Mouse (Mus musculus): ENCODE data around the gene Timm17b. TPM values are rescaled to one million over a fixed set of nuclear protein-coding genes. Genes with fewer than 3 reads are reported as not detected.
"Not testable (repeated sequence)": the region's sequence is repeated elsewhere in the genome, so short reads cannot be mapped to it uniquely, and the experiment has no call there.

The Timm17b gene
- total RNA-seq, 2 experiments from 2014 or later: 41.4 to 45.5 TPM

DNA sequence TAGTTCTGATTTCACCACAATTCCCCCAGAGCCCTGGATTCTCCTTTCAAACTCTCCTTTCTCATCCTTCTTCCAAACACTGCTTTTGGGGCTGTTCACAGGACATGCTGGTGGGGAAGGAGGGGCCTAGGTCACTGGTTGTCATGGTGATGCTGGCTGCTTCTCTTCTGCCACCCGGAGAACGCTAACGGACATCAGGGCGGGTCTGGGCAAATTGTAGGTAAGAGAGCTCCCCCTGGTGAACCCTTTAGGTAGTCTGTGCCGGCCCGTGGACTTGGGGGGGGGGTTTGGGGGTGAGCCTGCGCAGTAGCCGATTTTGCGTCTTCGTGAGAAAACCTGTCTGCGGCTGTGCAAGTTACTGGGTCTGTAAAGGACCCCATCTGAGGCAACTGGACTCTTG is 19.3 kb upstream of the Timm17b start:
- intact Hi-C loops (cut with DNase I): loop anchor here (5.0 kb wide), 1 partner anchor 38 kb away; the partner anchor contains the start of gene Otud5
- peak; percentile 68 for DNase-seq
- Histone ChIP-seq H3K27ac (peak overlapping the region; percentile 69), H3K4me3 (peak overlapping the region; percentile 64)
- peak; percentile 58 for TF ChIP-seq CTCF (IDR thresholded peaks at IDR 0.05)

DNA sequence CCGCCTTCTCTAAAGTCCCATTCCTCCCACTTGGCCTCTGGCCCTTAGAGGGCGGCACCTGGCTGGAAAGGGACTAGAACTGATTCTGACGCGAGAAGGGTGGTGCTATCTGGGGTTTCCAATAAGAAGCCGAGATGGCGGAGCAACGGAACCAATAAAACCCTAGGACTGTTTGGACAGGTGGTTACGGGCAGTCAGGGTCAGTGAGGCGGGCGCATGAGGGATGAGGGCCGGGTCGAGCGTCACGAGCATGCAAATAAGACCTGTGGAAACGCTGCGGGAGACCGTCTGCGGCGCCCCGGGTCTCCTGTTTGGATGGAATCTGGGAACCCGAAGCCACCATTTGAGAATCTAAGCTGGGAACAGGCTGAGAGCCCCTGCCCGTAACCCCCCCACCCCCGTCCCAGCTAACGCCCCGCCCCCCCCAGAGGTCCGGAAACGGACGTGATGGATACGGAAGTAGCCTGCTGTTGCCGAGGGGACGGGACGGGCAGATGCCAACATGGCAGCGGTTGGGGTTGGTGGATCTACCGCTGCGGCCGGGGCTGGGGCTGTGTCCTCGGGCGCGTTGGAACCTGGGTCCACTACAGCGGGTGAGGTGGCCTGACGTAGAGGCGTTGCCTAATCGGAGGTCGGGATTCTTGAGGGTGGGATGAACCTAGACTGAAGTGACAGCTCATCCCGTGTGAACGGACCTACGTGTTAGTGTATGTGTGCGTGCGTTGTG is 15.2 kb upstream of the Timm17b start, which contains the start of gene Slc35a2:
Gene Slc35a2 (plus strand): TSS at position 188 of the 727 bp plus-strand sequence.
- TF ChIP-seq CTCF (IDR thresholded peaks at IDR 0.05): peak; percentile 0; the same call in 1 of the 2 replicates
- peak within 1 kb of the TSS; percentile 93 for H3K27ac ChIP-seq
- H3K4me3 ChIP-seq: peak within 1 kb of the TSS; percentile 78
- intact Hi-C loops (cut with DNase I): no loop called here
- peak; percentile 92 for DNase-seq

DNA sequence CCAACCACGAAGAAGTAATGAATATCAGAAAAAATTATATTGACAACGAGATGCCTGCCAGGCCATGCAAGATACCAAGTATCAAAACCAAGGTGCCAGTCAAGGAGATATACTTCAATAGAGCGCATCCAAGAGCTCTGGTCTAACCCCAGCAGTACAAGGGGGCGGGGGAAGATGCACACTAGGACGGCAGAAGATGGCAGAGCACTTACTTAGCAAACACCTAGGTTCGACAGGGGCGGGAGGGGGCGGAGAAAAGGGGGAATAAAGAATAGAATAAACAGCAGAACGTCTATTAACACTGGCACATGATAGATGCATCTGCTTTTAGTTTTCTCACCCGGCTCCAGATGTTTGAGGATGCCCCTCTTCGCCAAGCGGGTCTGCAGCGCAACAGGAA is 946 bp upstream of the Timm17b start:
- DNase-seq: no peak
- intact Hi-C loops (cut with DNase I): no loop called here
- TF ChIP-seq CTCF (IDR thresholded peaks at IDR 0.05): no peak
- Histone ChIP-seq H3K27ac (peak overlapping the region; percentile 93), H3K4me3 (peak overlapping the region; percentile 77)

DNA sequence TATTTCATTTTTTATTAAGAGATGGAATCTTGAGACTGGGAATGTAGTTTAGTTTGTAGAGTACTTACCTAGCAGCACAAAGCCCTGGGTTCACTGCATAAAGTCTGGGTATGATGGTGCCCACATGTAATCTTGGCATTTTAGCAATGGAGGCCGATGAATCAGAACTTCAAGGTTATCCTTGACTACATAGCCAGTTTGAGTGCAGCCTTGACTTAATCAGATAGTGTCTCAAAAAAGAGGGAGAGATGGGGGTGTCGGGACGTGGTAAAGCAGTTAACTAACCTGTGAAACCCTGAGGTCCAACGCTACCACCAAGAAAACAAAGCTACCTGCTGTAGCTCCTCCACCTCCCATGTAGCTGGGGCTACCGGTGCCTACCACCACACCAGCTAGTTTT is 5.3 kb downstream of the Timm17b start:
- no peak overlapping the region for H3K4me3 ChIP-seq
- intact Hi-C loops (cut with DNase I): no loop called here
- TF ChIP-seq CTCF (IDR thresholded peaks at IDR 0.05): no peak
- no peak overlapping the region for H3K27ac ChIP-seq
- DNase-seq: no peak

DNA sequence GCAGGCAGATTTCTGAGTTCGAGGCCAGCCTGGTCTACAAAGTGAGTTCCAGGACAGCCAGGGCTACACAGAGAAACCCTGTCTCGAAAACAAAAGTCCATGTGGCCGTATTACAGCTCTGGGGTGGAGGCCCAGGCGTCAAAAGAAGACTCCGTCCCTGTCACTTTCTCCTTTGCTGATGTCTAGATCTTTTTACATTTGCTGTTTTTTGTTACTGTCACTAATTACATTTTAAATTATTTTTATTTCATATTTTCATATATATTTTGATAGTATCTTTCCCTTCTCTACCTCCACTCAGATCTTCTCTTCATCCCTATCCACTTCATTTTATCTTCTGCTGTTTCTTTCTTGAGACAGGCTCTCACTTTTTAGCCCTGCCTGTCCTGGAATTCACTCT is 8.6 kb downstream of the Timm17b start, which contains the start of gene Gm10491:
Gene Gm10491 (minus strand): TSS at position 101 of the 400 bp plus-strand sequence.
- H3K27ac ChIP-seq: no peak within 1 kb of the TSS
- intact Hi-C loops (cut with DNase I): no loop called here
- DNase-seq: no peak
- no peak within 1 kb of the TSS for H3K4me3 ChIP-seq
- no peak for TF ChIP-seq CTCF (IDR thresholded peaks at IDR 0.05)

DNA sequence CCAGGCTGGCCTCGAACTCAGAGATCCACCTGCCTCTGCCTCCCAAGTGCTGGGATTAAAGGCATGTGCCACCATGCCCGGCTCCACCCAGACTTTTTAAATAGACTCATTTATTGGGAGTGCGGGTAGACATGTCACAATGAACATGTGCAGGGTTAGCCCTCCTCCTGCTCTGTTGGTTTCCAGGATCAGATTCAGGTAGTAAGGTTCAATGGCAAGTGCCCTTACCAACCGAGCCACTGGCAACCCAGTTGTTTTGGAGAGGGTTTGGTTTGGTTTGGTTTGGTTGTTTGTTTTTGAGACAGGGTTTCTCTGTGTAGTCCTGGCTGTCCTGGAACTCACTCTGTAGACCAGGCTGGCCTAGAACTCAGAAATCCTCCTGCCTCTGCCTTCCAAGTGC is 10.1 kb downstream of the Timm17b start, which contains the start of gene Gm10490:
Gene Gm10490 (plus strand): TSS at position 301 of the 400 bp plus-strand sequence.
- H3K4me3 ChIP-seq; H3K27ac ChIP-seq; DNase-seq; intact Hi-C loops (cut with DNase I): not testable (repeated sequence)

DNA sequence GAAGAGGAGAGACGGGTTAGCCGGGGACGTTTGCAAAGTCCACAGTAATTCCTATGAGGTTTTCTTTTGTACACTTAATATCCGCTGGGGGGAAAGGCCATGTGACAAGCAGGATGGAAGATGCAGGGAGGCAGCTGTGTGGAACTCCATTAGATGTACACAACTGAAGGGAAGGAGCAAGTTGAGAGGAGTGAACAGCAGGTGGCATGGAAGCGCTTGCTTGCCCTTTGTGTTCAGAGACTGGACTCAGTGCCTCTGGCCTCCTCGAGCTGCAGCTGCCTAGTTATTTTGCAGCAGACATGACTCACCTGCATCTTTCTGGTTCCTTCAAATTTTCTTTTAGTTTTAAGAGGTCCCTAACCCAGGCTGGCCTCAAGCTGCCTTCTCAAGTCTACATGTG is 11.3 kb downstream of the Timm17b start:
- peak; percentile 5; the same call in 1 of the 2 replicates for TF ChIP-seq CTCF (IDR thresholded peaks at IDR 0.05)
- DNase-seq: no peak
- H3K4me3 ChIP-seq: no peak overlapping the region
- intact Hi-C loops (cut with DNase I): loop anchor here (5.0 kb wide), 1 partner anchor 107 kb away; the partner anchor contains the start of gene Glod5
- H3K27ac ChIP-seq: no peak overlapping the region

DNA sequence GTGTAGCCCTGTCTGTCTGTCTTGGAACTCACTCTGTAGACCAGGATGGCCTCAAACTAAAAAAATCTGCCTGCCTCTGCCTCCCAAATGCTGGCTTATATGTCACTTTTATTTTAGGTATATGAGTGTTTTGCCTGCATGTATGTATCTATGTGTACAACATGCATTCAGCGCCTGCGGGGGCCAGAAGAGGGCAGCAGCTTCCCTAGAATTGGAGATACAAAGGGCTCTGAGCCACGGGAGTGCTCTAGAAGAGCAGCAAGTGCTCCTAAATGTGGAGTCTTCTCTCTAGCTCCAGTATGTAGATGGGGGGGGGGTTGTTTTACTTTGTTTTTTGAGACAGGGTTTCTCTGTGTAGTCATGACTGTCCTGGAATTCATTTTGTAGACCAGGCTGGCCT is 16.5 kb downstream of the Timm17b start:
- DNase-seq; H3K4me3 ChIP-seq; intact Hi-C loops (cut with DNase I); H3K27ac ChIP-seq: not testable (repeated sequence)
- peak; percentile 38 for TF ChIP-seq CTCF (IDR thresholded peaks at IDR 0.05)

DNA sequence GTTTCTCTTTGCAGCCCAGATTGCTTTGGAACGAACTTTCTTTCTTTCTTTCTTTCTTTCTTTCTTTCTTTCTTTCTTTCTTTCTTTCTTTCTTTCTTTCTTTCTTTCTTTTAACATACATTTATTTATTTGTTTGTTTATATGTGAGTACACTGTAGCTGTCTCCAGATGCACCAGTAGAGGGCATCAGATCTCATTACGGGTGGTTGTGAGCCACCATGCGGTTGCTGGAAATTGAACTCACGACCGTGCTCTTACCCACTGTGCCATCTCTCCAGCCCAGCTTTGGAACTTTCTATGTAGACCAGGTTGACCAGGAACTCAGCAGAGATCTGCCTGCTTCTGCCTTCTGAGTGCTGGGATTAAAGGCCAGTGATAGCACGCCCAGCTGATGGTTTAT is 18.8 kb downstream of the Timm17b start:
- intact Hi-C loops (cut with DNase I); DNase-seq: not testable (repeated sequence)

DNA sequence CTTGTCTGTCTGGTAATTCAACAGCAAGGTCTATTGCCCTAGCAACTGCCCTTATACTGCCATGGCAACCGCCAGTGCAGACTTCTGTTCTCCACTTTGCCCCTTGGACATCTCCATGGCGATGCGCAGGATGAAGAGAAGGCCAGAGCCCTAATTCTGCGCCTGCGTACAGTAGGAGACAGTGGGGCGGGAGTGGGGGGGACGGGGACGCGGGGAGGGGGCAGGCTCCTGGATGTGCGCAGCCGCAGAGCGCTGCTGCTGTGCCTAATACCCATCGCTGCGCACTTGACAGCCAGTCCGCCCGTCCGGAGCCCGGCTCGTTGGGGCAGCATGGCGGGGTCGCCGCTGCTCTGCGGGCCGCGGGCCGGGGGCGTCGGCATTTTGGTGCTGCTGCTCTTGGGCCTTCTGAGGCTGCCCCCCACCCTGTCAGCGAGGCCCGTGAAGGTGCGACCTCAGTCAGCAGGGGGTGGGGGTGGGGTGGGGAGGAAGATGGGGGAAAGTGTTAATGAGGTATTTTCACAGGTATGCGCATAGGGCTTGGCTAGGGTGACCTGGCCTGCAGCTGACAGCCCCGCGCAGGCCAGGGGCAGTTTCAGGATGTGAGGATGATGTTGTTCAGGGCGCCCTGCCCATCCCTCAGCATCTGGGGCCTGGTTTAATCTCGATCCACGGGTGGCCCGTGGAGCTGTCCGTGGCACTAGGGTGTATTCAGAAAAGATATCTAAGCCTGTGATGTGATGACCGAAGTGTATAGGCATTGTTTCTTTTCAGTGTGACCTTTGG is 20.6 kb downstream of the Timm17b start, which contains the start of gene Pcsk1n:
Gene Pcsk1n (plus strand): TSS at position 222 of the 783 bp plus-strand sequence.
- intact Hi-C loops (cut with DNase I): no loop called here
- H3K4me3 ChIP-seq: no peak within 1 kb of the TSS
- no peak for TF ChIP-seq CTCF (IDR thresholded peaks at IDR 0.05)
- no peak for DNase-seq
- H3K27ac ChIP-seq: no peak within 1 kb of the TSS

More for the DNA sequence above, 18.8 kb downstream of the Timm17b start:
- not testable (repeated sequence) for H3K4me3 ChIP-seq, H3K27ac ChIP-seq

DNA sequence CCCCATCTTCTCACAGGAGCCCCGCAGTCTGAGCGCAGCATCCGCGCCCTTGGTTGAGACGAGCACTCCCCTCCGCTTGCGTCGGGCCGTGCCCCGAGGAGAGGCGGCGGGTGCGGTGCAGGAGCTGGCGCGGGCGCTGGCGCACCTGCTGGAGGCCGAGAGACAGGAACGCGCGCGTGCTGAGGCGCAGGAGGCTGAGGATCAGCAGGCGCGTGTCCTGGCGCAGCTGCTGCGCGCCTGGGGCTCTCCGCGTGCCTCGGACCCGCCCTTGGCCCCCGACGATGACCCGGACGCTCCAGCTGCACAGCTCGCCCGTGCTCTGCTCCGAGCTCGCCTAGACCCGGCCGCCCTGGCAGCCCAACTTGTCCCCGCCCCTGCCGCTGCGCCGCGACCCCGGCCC is 22.9 kb downstream of the Timm17b start:
- DNase-seq: no peak
- no peak overlapping the region for H3K27ac ChIP-seq
- H3K4me3 ChIP-seq: peak overlapping the region; percentile 53
- intact Hi-C loops (cut with DNase I): no loop called here
- TF ChIP-seq CTCF (IDR thresholded peaks at IDR 0.05): no peak

DNA sequence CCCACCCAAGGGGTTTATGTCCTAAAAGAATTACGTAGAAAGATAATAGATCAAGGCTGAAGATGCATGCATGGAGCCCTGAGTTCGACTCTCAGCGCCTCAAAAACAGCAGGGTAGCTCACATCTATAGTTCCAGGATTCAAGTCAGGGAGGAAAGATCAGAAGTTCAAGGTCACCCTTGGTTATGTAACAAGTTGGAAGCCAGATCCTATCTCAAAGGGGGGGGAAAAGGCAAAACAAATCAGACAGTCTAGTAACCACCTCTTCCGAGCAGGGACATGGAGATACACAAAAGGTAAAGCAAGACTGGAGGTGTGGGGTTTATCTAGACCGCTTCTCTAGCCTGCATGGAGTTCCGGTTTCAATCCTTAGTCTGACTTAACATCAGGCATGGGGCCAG is 27.1 kb downstream of the Timm17b start:
- intact Hi-C loops (cut with DNase I): no loop called here
- no peak overlapping the region for H3K4me3 ChIP-seq
- H3K27ac ChIP-seq: no peak overlapping the region
- no peak for DNase-seq
- TF ChIP-seq CTCF (IDR thresholded peaks at IDR 0.05): no peak

DNA sequence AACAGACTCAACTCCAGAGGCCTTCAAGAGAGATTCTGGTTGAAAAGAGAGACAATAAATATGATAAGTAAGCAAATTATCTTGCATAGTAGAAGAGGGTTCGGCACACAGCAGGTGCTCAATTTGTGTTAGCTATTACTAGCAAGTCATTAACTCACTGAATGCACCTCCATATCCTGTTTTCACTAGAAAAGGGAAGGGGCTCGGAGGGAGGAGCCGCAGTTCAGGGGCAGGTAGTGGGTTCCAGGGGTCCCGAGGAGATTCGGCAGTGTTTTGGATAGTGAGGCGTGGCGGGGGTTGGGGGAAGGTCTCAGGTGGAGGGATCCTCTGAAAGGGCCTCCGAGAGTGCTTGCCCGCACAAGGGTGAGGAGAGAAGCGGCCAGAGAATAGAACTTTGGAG is 28.0 kb downstream of the Timm17b start:
- DNase-seq: no peak
- Histone ChIP-seq H3K27ac (no peak overlapping the region), H3K4me3 (no peak overlapping the region)
- intact Hi-C loops (cut with DNase I): no loop called here
- TF ChIP-seq CTCF (IDR thresholded peaks at IDR 0.05): no peak

Data from gastrocnemius, adult 2 months (tissue).